Mouse (Mus musculus): ENCODE measurements around the gene Gtf3c6. TPM values are rescaled to one million over a fixed set of nuclear protein-coding genes. Genes with fewer than 3 reads are reported as not detected.

Gtf3c6 gene
- polyA plus RNA-seq, 1 experiment from 2014 or later = 71.7 TPM

GRCm38 (mm10) chr10:40262200-40262599 is 4.3 kb upstream of the Gtf3c6 start:
- 0 out of 2 replicates have a peak, but pooled peaks cover 4% of the 10 kb centered on the region for H3K4me1 ChIP-seq (replicated peaks; ENCODE audit: control insufficient read depth, insufficient read depth, low read length)
- no peak overlapping the region for H3K27ac ChIP-seq
- H3K36me3 ChIP-seq (replicated peaks; ENCODE audit: control insufficient read depth, insufficient read depth) = no peaks in the 10 kb centered on the region
- WGBS = 92% methylated on average over 6 of the region's 6 CpGs
- no peak for ATAC-seq (ENCODE audit: low FRiP score)
- H3K9ac ChIP-seq = no peak overlapping the region
- H3K4me2 ChIP-seq (replicated peaks) = no peak overlapping the region
- DNase-seq (ENCODE audit: low spot score) = no peak
- no peak overlapping the region for H3K4me3 ChIP-seq (replicated peaks; ENCODE audit: low read length)
- no peaks in the 10 kb centered on the region for H3K27me3 ChIP-seq (ENCODE audit: control insufficient read depth, insufficient read depth, low read length)
- H3K9me3 ChIP-seq (ENCODE audit: control insufficient read depth, low read length) = no peaks in the 10 kb centered on the region

DNA sequence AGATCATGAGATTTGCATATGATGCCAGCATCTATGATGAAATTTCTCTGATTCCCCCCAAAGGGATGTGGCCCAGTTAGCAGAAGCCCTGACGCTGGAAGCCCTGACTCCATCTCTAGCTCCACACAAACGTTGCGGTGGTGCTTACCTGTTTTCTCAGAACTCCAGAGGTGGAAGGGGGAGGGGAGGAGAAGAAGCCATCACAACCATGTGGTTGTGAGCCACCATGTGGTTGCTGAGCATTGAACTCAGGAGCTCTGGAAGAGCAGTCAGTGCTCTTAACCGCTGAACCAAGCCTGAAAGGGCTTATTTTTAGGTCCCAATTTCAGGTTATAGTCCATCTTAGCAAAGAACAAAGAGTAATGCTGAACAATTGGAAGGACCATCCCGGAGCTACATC is 2.4 kb upstream of the Gtf3c6 start:
- H3K27me3 ChIP-seq (ENCODE audit: control insufficient read depth, insufficient read depth, low read length) = no peaks in the 10 kb centered on the region
- no peak overlapping the region for H3K4me3 ChIP-seq (replicated peaks; ENCODE audit: low read length)
- H3K9ac ChIP-seq = no peak overlapping the region
- 59% methylated on average over 5 of the region's 5 CpGs for WGBS
- ATAC-seq (ENCODE audit: low FRiP score) = no peak
- H3K9me3 ChIP-seq (ENCODE audit: control insufficient read depth, low read length) = no peaks in the 10 kb centered on the region
- peaks cover 8% of the 10 kb centered on the region; the same call in 1 of the 2 replicates for H3K4me1 ChIP-seq (replicated peaks; ENCODE audit: control insufficient read depth, insufficient read depth, low read length)
- H3K27ac ChIP-seq = no peak overlapping the region
- no peak for DNase-seq (ENCODE audit: low spot score)
- no peaks in the 10 kb centered on the region for H3K36me3 ChIP-seq (replicated peaks; ENCODE audit: control insufficient read depth, insufficient read depth)
- H3K4me2 ChIP-seq (replicated peaks) = no peak overlapping the region

GRCm38 (mm10) chr10:40259542-40259941 is 1.6 kb upstream of the Gtf3c6 start:
- no peak for ATAC-seq (ENCODE audit: low FRiP score)
- Histone ChIP-seq H3K9me3 (ENCODE audit: control insufficient read depth, low read length) (no peaks in the 10 kb centered on the region), H3K27ac (no peak overlapping the region), H3K9ac (no peak overlapping the region), H3K4me2 (replicated peaks) (no peak overlapping the region), H3K27me3 (ENCODE audit: control insufficient read depth, insufficient read depth, low read length) (no peaks in the 10 kb centered on the region), H3K36me3 (replicated peaks; ENCODE audit: control insufficient read depth, insufficient read depth) (0 out of 2 replicates have a peak, but pooled peaks cover under 1% of the 10 kb centered on the region), H3K4me1 (replicated peaks; ENCODE audit: control insufficient read depth, insufficient read depth, low read length) (peaks cover 8% of the 10 kb centered on the region; the same call in 1 of the 2 replicates), H3K4me3 (replicated peaks; ENCODE audit: low read length) (no peak overlapping the region)
- 19% methylated on average over 8 of the region's 8 CpGs for WGBS
- DNase-seq (ENCODE audit: low spot score) = no peak

DNA sequence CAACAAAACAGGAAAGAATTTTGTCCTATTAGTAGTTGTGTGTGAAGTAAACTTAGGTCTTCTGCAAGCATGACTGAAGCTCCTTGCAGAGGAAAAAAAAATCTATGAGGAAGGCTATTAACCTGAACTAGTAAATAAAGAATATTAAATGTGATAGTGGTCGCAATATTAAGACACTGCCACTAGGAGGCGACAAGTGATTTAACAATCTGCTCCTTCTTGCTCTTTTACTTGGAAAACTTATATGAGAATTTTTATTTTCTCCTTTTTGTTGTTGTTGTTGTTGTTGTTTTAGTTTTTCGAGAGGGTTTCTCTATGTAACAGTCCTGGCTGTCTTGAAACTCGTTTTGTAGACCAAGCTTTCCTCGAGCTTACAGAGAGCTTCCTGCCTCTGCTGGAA is 1.1 kb upstream of the Gtf3c6 start:
- Histone ChIP-seq H3K27me3 (ENCODE audit: control insufficient read depth, insufficient read depth, low read length) (no peaks in the 10 kb centered on the region), H3K4me1 (replicated peaks; ENCODE audit: control insufficient read depth, insufficient read depth, low read length) (peaks cover 8% of the 10 kb centered on the region; the same call in 1 of the 2 replicates), H3K36me3 (replicated peaks; ENCODE audit: control insufficient read depth, insufficient read depth) (peaks cover 6% of the 10 kb centered on the region; the same call in 1 of the 2 replicates), H3K4me2 (replicated peaks) (peak overlapping the region; percentile 73), H3K27ac (peak overlapping the region; percentile 93), H3K9me3 (ENCODE audit: control insufficient read depth, low read length) (no peaks in the 10 kb centered on the region), H3K9ac (peak overlapping the region; percentile 83; the same call in 1 of the 2 replicates), H3K4me3 (replicated peaks; ENCODE audit: low read length) (peak overlapping the region; percentile 65)
- ATAC-seq (ENCODE audit: low FRiP score) = no peak
- peak; percentile 76 for DNase-seq (ENCODE audit: low spot score)
- WGBS = 5% methylated on average over 5 of the region's 5 CpGs

DNA sequence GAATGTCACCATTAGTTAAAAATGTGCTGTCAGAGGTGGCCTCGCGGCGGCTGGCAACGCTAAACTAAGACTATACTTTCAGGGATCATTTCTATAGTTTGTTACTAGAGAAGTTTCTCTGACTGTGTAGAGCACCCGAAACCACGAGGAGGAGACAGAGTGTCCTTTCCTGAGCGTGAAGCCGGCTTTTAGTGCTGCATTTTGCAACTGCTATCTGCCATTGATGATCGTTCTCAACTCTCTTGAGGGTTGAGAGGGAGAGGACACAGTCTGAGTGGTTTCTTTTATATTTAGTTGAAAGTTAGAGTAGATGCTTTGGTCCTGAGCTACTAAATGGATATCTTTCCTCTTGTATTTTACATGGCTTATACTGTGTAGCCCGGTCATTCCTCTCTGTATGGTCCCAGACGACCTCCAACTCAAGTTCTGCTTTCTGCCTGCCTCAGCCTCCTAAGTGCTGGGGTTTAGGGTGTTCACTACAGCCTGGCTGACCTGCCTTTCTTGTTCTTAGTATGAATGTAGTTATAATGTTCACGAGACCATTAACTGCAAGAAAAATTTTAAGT is 576 bp upstream of the Gtf3c6 start:
- peak; percentile 84 for DNase-seq (ENCODE audit: low spot score)
- peak overlapping the region; percentile 65 for H3K4me3 ChIP-seq (replicated peaks; ENCODE audit: low read length)
- under 1% methylated on average over 12 of the region's 12 CpGs for WGBS
- H3K9ac ChIP-seq = peak overlapping the region; percentile 83
- peak; percentile 78 for ATAC-seq (ENCODE audit: low FRiP score)
- H3K9me3 ChIP-seq (ENCODE audit: control insufficient read depth, low read length) = no peaks in the 10 kb centered on the region
- peak overlapping the region; percentile 73 for H3K4me2 ChIP-seq (replicated peaks)
- no peaks in the 10 kb centered on the region for H3K27me3 ChIP-seq (ENCODE audit: control insufficient read depth, insufficient read depth, low read length)
- peak overlapping the region; percentile 93 for H3K27ac ChIP-seq
- H3K4me1 ChIP-seq (replicated peaks; ENCODE audit: control insufficient read depth, insufficient read depth, low read length) = peaks cover 8% of the 10 kb centered on the region; the same call in 1 of the 2 replicates
- H3K36me3 ChIP-seq (replicated peaks; ENCODE audit: control insufficient read depth, insufficient read depth) = peaks cover 9% of the 10 kb centered on the region

DNA sequence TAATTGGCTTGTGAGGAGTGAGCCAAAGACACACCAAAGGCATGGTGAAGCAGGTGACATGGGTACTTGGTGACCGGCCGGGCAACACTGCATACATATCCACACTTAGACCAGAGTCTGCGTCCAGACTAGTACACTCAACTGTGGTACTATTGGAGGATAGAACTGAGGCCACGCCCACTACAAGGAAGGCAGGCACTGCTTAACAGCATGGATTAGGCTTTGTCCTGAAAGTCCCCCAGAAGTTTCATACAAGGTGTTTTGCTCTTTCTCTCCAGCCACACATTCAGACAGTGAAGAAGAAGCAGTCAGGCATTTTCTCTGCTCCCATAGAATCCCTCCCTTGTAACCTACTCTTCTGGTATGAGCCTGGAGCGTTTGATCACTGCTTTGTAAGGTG is 1.2 kb downstream of the Gtf3c6 start:
- Histone ChIP-seq H3K9ac (peak overlapping the region; percentile 83), H3K36me3 (replicated peaks; ENCODE audit: control insufficient read depth, insufficient read depth) (peaks cover 27% of the 10 kb centered on the region), H3K4me2 (replicated peaks) (peak overlapping the region; percentile 73), H3K4me1 (replicated peaks; ENCODE audit: control insufficient read depth, insufficient read depth, low read length) (peaks cover 8% of the 10 kb centered on the region; the same call in 1 of the 2 replicates), H3K4me3 (replicated peaks; ENCODE audit: low read length) (peak overlapping the region; percentile 65), H3K27ac (peak overlapping the region; percentile 93), H3K27me3 (ENCODE audit: control insufficient read depth, insufficient read depth, low read length) (no peaks in the 10 kb centered on the region), H3K9me3 (ENCODE audit: control insufficient read depth, low read length) (no peaks in the 10 kb centered on the region)
- ATAC-seq (ENCODE audit: low FRiP score) (peak; percentile 83), DNase-seq (ENCODE audit: low spot score) (peak; percentile 75)
- WGBS = 4% methylated on average over 5 of the region's 5 CpGs

DNA sequence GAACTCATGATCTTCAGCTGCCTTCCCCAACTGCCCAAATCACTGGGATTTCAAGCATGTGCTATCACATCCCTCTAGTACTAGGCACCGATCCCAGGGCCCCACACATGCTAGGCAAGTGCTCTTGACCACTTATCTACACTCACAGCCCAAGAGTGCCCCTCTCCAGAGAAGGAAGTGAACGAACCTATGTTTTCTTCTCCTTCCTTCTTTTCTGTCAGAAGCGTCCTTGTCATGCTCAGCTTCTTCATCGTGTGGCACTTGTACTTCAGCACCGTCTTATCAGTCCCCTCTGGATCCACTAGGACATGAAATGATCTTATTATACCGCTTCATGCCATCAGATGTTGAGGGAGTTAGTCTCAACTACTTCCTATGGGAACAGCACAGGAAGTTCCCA is 6.9 kb downstream of the Gtf3c6 start:
- 91% methylated on average over 6 of the region's 6 CpGs for WGBS
- Histone ChIP-seq H3K27ac (no peak overlapping the region), H3K9ac (no peak overlapping the region), H3K36me3 (replicated peaks; ENCODE audit: control insufficient read depth, insufficient read depth) (peaks cover 68% of the 10 kb centered on the region), H3K4me2 (replicated peaks) (no peak overlapping the region), H3K4me1 (replicated peaks; ENCODE audit: control insufficient read depth, insufficient read depth, low read length) (peaks cover 9% of the 10 kb centered on the region), H3K9me3 (ENCODE audit: control insufficient read depth, low read length) (no peaks in the 10 kb centered on the region), H3K4me3 (replicated peaks; ENCODE audit: low read length) (no peak overlapping the region), H3K27me3 (ENCODE audit: control insufficient read depth, insufficient read depth, low read length) (no peaks in the 10 kb centered on the region)
- DNase-seq (ENCODE audit: low spot score) (no peak), ATAC-seq (ENCODE audit: low FRiP score) (no peak)

GRCm38 (mm10) chr10:40249625-40250024 is 8.3 kb downstream of the Gtf3c6 start:
- H3K27me3 ChIP-seq (ENCODE audit: control insufficient read depth, insufficient read depth, low read length) = no peaks in the 10 kb centered on the region
- no peak overlapping the region for H3K4me2 ChIP-seq (replicated peaks)
- no peak overlapping the region for H3K9ac ChIP-seq
- 93% methylated on average over 9 of the region's 9 CpGs for WGBS
- ATAC-seq (ENCODE audit: low FRiP score) (no peak), DNase-seq (ENCODE audit: low spot score) (peak; percentile 40)
- H3K27ac ChIP-seq = no peak overlapping the region
- H3K4me1 ChIP-seq (replicated peaks; ENCODE audit: control insufficient read depth, insufficient read depth, low read length) = peaks cover 16% of the 10 kb centered on the region
- no peak overlapping the region for H3K4me3 ChIP-seq (replicated peaks; ENCODE audit: low read length)
- no peaks in the 10 kb centered on the region for H3K9me3 ChIP-seq (ENCODE audit: control insufficient read depth, low read length)
- peaks cover 68% of the 10 kb centered on the region for H3K36me3 ChIP-seq (replicated peaks; ENCODE audit: control insufficient read depth, insufficient read depth)

GRCm38 (mm10) chr10:40247166-40247716 is 10.7 kb downstream of the Gtf3c6 start:
- peak; percentile 46; the same call in 1 of the 2 replicates for ATAC-seq (ENCODE audit: low FRiP score)
- H3K9ac ChIP-seq = peak overlapping the region; percentile 59; the same call in 1 of the 2 replicates
- 32% methylated on average over 11 of the region's 11 CpGs for WGBS
- H3K36me3 ChIP-seq (replicated peaks; ENCODE audit: control insufficient read depth, insufficient read depth) = peaks cover 64% of the 10 kb centered on the region
- peak overlapping the region; percentile 87 for H3K4me2 ChIP-seq (replicated peaks)
- H3K27ac ChIP-seq = peak overlapping the region; percentile 86
- no peaks in the 10 kb centered on the region for H3K9me3 ChIP-seq (ENCODE audit: control insufficient read depth, low read length)
- H3K4me3 ChIP-seq (replicated peaks; ENCODE audit: low read length) = peak overlapping the region; percentile 69
- H3K4me1 ChIP-seq (replicated peaks; ENCODE audit: control insufficient read depth, insufficient read depth, low read length) = peaks cover 16% of the 10 kb centered on the region
- no peaks in the 10 kb centered on the region for H3K27me3 ChIP-seq (ENCODE audit: control insufficient read depth, insufficient read depth, low read length)
- DNase-seq (ENCODE audit: low spot score) = no peak
